Mouse (Mus musculus) limb, embryonic 14.5 days (tissue): ENCODE data around the gene Tnrc18. TPM values are rescaled to one million over a fixed set of nuclear protein-coding genes. Genes with fewer than 3 reads are reported as not detected.

Experiments
- ATAC-seq: fragments of 200-750 bp; cut with Nextera tagmentation; 2 replicates; pipeline ENCODE4 v1.8.0; 2017; ENCODE audit warnings: low read depth, moderate number of reproducible peaks, moderate TSS enrichment; ENCODE audit not compliant: low FRiP score
- DNase-seq: peaks from one replicate; pipeline ENCODE4 v3.0.0-alpha.2; 2015; ENCODE audit warnings: low spot score
- H3K27ac ChIP-seq: fragments of 300-500 bp; sonication (generic); replicated peaks from 2 replicates; pipeline ENCODE4 v1.5.1; 2014; ENCODE audit warnings: low read depth, mild to moderate bottlenecking, low read length, moderate library complexity, mixed read lengths
- H3K27me3 ChIP-seq: fragments of 300-500 bp; sonication (generic); 2 replicates; pipeline ENCODE4 v1.6.1; 2014; ENCODE audit warnings: low read length, mixed read lengths; ENCODE audit not compliant: control insufficient read depth, insufficient read depth
- H3K36me3 ChIP-seq: fragments of 300-500 bp; sonication (generic); 2 replicates; pipeline ENCODE4 v1.6.1; 2014; ENCODE audit warnings: mild to moderate bottlenecking, low read length, moderate library complexity, mixed read lengths; ENCODE audit not compliant: control insufficient read depth, insufficient read depth
- H3K4me1 ChIP-seq: fragments of 300-500 bp; sonication (generic); 2 replicates; pipeline ENCODE4 v1.6.1; 2014; ENCODE audit warnings: antibody characterized with exemption, low read length, mixed read lengths; ENCODE audit not compliant: control insufficient read depth, insufficient read depth
- H3K4me2 ChIP-seq: fragments of 300-500 bp; sonication (generic); replicated peaks from 2 replicates; pipeline ENCODE4 v1.6.1; 2014; ENCODE audit warnings: low read depth, mild to moderate bottlenecking, low read length, moderate library complexity; ENCODE audit not compliant: severe bottlenecking
- H3K4me3 ChIP-seq: fragments of 300-500 bp; sonication (generic); replicated peaks from 2 replicates; pipeline ENCODE4 v1.5.1; 2014; ENCODE audit warnings: low read length
- H3K9ac ChIP-seq: fragments of 300-500 bp; sonication (generic); 2 replicates; pipeline ENCODE4 v1.6.1; 2014; ENCODE audit warnings: mild to moderate bottlenecking, low read depth, low read length, moderate library complexity; ENCODE audit not compliant: severe bottlenecking
- H3K9me3 ChIP-seq: fragments of 300-500 bp; sonication (generic); 2 replicates; pipeline ENCODE4 v1.6.1; 2016; ENCODE audit warnings: low read length; ENCODE audit not compliant: control insufficient read depth
- POLR2A ChIP-seq: fragments of 200-500 bp; IDR thresholded peaks from 2 replicates; pipeline ENCODE4 v1.8.0; 2012; ENCODE audit warnings: inconsistent platforms, mild to moderate bottlenecking, moderate library complexity, borderline replicate concordance; ENCODE audit not compliant: insufficient read depth, insufficient read length; ENCODE audit errors: extremely low read depth
- WGBS: fragments of 180-500 bp; shearing (Covaris S2); extraction: QIAGEN DNeasy Blood & Tissue Kit; methylation state at CpG from one replicate; pipeline ENCODE4 v1.1.7; 2014; 5-methylcytosine and 5-hydroxymethylcytosine counted together
- polyA plus RNA-seq, 2 experiments: library from polyadenylated mRNA; depleted of rRNA in 1 of 2; stranded (reverse) in 1 of 2; unstranded in 1 of 2; fragments of >200 nt; fragmentation: Nextera tagmentation in 1 of 2; extraction: Ambion mirVana in 1 of 2; gene quantifications; 2 replicates each; pipeline versions ENCODE4 v1.2.1 to v1.2.3; 2012 to 2014

Tnrc18 gene
- polyA plus RNA-seq, 2 experiments: 46.6 to 61.1 TPM

DNA sequence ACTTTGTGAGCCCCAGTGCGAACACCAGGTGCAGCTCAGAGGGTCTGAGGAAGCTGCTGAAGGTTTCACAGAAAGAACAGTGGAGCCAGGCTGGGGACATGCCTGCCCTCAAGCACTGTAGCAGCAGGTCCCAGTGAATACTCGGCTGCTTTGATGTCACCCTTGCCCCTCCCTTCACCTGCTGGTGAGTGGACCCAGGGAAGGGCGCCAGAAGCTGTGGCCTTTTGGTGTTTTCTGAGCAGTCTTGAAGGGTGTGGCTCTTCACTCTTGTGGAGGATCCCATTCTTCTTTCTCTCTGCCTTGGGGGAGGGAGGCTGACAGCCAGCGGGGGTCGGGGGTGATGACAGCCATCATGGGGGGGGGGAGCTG lies 34.2 kb upstream of the Tnrc18 start:
- 47% methylated on average over 5 of the region's 5 CpGs for WGBS
- ATAC-seq: no peak
- no peak for TF ChIP-seq POLR2A

DNA sequence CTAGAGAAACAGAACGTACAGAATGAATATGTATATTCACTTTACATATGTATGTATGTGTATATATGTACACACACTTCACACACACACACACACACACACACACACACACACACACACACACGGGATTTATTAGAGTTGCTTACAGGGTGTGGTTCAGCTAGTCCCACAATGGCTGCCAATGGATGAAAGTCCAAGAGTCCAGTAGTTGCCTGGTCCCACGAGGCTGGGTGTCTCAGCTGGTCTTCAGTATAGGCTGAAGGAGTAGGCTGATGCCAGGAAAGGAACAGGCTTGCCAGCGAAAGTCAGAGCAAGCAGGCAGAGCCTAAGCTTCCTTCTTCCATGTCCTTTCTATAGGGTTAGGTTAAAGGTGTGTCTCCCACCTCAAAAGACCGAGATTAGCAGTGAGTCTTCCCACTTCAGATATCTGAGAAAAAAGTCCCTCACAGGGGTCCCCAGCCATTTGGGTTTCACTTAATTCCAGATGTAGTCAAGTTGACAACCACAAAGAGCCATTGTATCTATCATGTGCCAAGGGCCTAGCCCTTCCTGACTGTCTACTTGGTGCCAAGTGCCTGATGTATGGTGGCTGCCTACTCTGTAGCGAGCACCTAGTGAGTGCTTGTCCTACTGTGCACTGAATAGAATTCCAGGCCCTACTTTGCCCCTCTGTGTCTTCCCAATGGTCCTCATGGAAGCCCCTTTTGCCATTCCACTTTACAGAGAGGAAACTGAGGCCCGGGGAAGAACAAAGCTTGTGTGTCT lies 33.6 kb upstream of the Tnrc18 start:
- Histone ChIP-seq H3K27ac (no peak overlapping the region), H3K9me3 (no peaks in the 10 kb centered on the region), H3K27me3 (no peaks in the 10 kb centered on the region), H3K4me2 (no peak overlapping the region), H3K36me3 (no peaks in the 10 kb centered on the region), H3K4me1 (no peaks in the 10 kb centered on the region), H3K9ac (no peak overlapping the region), H3K4me3 (no peak overlapping the region)
- DNase-seq (no peak), ATAC-seq (no peak)
- WGBS: 77% methylated on average over 7 of the region's 7 CpGs
- no peak for TF ChIP-seq POLR2A

More for the DNA sequence above, 34.2 kb upstream of the Tnrc18 start:
- Histone ChIP-seq H3K36me3 (no peaks in the 10 kb centered on the region), H3K27me3 (no peaks in the 10 kb centered on the region), H3K9ac (no peak overlapping the region), H3K4me1 (no peaks in the 10 kb centered on the region), H3K4me2 (no peak overlapping the region), H3K4me3 (no peak overlapping the region), H3K27ac (no peak overlapping the region), H3K9me3 (peaks cover 4% of the 10 kb centered on the region; the same call in 1 of the 2 replicates)
- no peak for DNase-seq

DNA sequence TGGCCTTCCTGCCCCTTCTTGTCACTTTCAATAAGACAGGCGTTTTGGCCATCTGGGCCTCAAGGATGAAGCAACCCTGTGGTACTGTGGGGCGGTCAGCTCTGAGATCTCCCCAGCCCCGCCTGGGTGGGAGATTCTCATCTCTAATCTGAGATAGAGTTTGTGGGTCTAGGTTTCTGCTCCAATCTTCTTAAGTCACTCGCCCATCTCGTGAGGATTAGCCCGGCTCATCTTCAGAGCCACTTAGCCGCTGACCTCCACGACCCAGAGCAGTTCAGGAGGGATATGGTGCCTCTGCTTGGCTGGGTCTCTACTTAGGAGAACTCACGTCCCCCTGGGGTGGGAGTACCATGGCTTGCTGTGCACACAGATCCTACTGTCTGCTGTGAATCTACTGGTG lies 33.0 kb upstream of the Tnrc18 start:
- no peak for DNase-seq
- no peak for ATAC-seq
- WGBS: 74% methylated on average over 9 of the region's 9 CpGs
- no peak overlapping the region for H3K4me3 ChIP-seq
- H3K9ac ChIP-seq: no peak overlapping the region
- H3K27me3 ChIP-seq: no peaks in the 10 kb centered on the region
- TF ChIP-seq POLR2A: no peak
- H3K36me3 ChIP-seq: no peaks in the 10 kb centered on the region
- no peaks in the 10 kb centered on the region for H3K9me3 ChIP-seq
- H3K27ac ChIP-seq: no peak overlapping the region
- H3K4me1 ChIP-seq: no peaks in the 10 kb centered on the region
- H3K4me2 ChIP-seq: no peak overlapping the region

DNA sequence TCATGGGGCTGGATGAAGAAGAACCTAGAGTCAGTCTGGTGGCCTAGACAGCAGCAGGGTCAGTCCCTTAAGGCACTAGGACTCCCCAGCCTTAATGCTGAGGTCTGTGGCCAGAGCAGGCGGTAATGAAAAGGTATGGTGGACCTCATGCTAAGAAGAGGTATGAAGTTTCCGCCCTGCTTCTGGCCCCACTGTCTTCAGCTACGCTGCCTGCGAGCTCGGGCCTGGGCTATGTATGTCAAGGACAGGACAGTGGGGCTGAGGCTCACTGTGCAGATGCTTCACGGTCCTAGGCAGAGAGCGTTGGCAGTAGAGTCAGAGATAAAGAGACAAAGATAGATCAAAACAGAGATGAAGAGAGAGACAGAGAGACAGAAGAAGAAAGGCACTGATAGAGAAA lies 31.4 kb upstream of the Tnrc18 start:
- DNase-seq: no peak
- H3K27ac ChIP-seq: no peak overlapping the region
- H3K4me1 ChIP-seq: no peaks in the 10 kb centered on the region
- no peak for ATAC-seq
- H3K36me3 ChIP-seq: no peaks in the 10 kb centered on the region
- H3K27me3 ChIP-seq: no peaks in the 10 kb centered on the region
- WGBS: 94% methylated on average over 7 of the region's 7 CpGs
- no peaks in the 10 kb centered on the region for H3K9me3 ChIP-seq
- no peak overlapping the region for H3K4me3 ChIP-seq
- H3K4me2 ChIP-seq: no peak overlapping the region
- TF ChIP-seq POLR2A: no peak
- no peak overlapping the region for H3K9ac ChIP-seq

GRCm38 (mm10) chr5:142848149-142848548 lies 30.7 kb upstream of the Tnrc18 start:
- H3K4me1 ChIP-seq: no peaks in the 10 kb centered on the region
- no peak overlapping the region for H3K27ac ChIP-seq
- H3K9me3 ChIP-seq: no peaks in the 10 kb centered on the region
- no peaks in the 10 kb centered on the region for H3K36me3 ChIP-seq
- no peak for DNase-seq
- H3K4me2 ChIP-seq: no peak overlapping the region
- no peak for ATAC-seq
- TF ChIP-seq POLR2A: no peak
- no peak overlapping the region for H3K9ac ChIP-seq
- H3K27me3 ChIP-seq: no peaks in the 10 kb centered on the region
- H3K4me3 ChIP-seq: no peak overlapping the region
- 58% methylated on average over 3 of the region's 3 CpGs for WGBS

- WGBS: 54% methylated on average over 8 of the region's 8 CpGs
- no peak for TF ChIP-seq POLR2A
- no peak for DNase-seq
- no peak overlapping the region for H3K9ac ChIP-seq
- ATAC-seq: no peak
- no peaks in the 10 kb centered on the region for H3K4me1 ChIP-seq
- H3K27me3 ChIP-seq: no peaks in the 10 kb centered on the region
- no peak overlapping the region for H3K4me3 ChIP-seq
- H3K9me3 ChIP-seq: no peaks in the 10 kb centered on the region
- no peaks in the 10 kb centered on the region for H3K36me3 ChIP-seq
- no peak overlapping the region for H3K27ac ChIP-seq
- H3K4me2 ChIP-seq: no peak overlapping the region
These were observed 27.0 kb upstream of the Tnrc18 start for GRCm38 (mm10) chr5:142844467-142844866.
